Mouse (Mus musculus) midbrain, embryonic 14.5 days (tissue): Measurements from ENCODE around the gene Plscr2. TPM values are rescaled to one million over a fixed set of nuclear protein-coding genes. Genes with fewer than 3 reads are reported as not detected.
A peak's percentile ranks its signal among the peaks of the same experiment; 100 is the strongest.

Experiments used
- ATAC-seq: fragments of 200-750 bp; cut with Nextera tagmentation; 2 replicates; pipeline ENCODE4 v1.8.0; 2017; ENCODE audit warnings: moderate number of reproducible peaks, moderate library complexity; ENCODE audit not compliant: low FRiP score, low TSS enrichment
- DNase-seq: peaks from one replicate; pipeline ENCODE4 v3.0.0-alpha.2; 2015
- H3K27ac ChIP-seq: fragments of 300-500 bp; sonication (generic); replicated peaks from 2 replicates; pipeline ENCODE4 v1.5.1; 2014; ENCODE audit warnings: mild to moderate bottlenecking, low read depth, low read length, moderate library complexity
- H3K27me3 ChIP-seq: fragments of 300-500 bp; sonication (generic); 2 replicates; pipeline ENCODE4 v1.6.1; 2014; ENCODE audit warnings: low read length, control low read depth, mixed read lengths; ENCODE audit not compliant: control insufficient read depth, insufficient read depth
- H3K36me3 ChIP-seq: fragments of 300-500 bp; sonication (generic); 2 replicates; pipeline ENCODE4 v1.6.1; 2014; ENCODE audit warnings: low read length, control low read depth; ENCODE audit not compliant: control insufficient read depth, insufficient read depth
- H3K4me1 ChIP-seq: fragments of 300-500 bp; sonication (generic); 2 replicates; pipeline ENCODE4 v1.6.1; 2014; ENCODE audit warnings: mild to moderate bottlenecking, antibody characterized with exemption, low read length, control low read depth; ENCODE audit not compliant: control insufficient read depth, insufficient read depth
- H3K4me2 ChIP-seq: fragments of 300-500 bp; sonication (generic); 2 replicates; pipeline ENCODE4 v1.6.1; 2014; ENCODE audit warnings: mild to moderate bottlenecking, low read length, moderate library complexity
- H3K4me3 ChIP-seq: fragments of 300-500 bp; sonication (generic); replicated peaks from 2 replicates; pipeline ENCODE4 v1.5.1; 2014; ENCODE audit warnings: low read depth, low read length
- H3K9ac ChIP-seq: fragments of 300-500 bp; sonication (generic); replicated peaks from 2 replicates; pipeline ENCODE4 v1.6.1; 2014; ENCODE audit warnings: mild to moderate bottlenecking, low read length, moderate library complexity
- H3K9me3 ChIP-seq: fragments of 300-500 bp; sonication (generic); 2 replicates; pipeline ENCODE4 v1.6.1; 2016; ENCODE audit warnings: low read length, control low read depth, mixed read lengths; ENCODE audit not compliant: control insufficient read depth
- WGBS: fragments of 180-500 bp; shearing (Covaris S2); extraction: QIAGEN DNeasy Blood & Tissue Kit; methylation state at CpG from one replicate; pipeline ENCODE4 v1.1.7; 2014; 5-methylcytosine and 5-hydroxymethylcytosine counted together
- polyA plus RNA-seq: library from polyadenylated mRNA; unstranded; fragments of >200 nt; fragmentation: Nextera tagmentation; extraction: Ambion mirVana; gene quantifications from 2 replicates; pipeline ENCODE4 v1.2.1, GENCODE M21; 2014

Gene Plscr2
- polyA plus RNA-seq, 1 experiment from 2014 or later, result 0.43 TPM

- DNase-seq, result peak; percentile 79
- H3K4me1 ChIP-seq, result 0 out of 2 replicates have a peak, but pooled peaks cover 9% of the 10 kb centered on the region
- H3K4me3 ChIP-seq, result peak overlapping the region; percentile 59
- 2% methylated on average over 40 of the region's 40 CpGs for WGBS
- H3K9me3 ChIP-seq, result no peaks in the 10 kb centered on the region
- no peaks in the 10 kb centered on the region for H3K36me3 ChIP-seq
- H3K9ac ChIP-seq, result peak overlapping the region; percentile 56
- peak overlapping the region; percentile 32; the same call in 1 of the 2 replicates for H3K27ac ChIP-seq
- ATAC-seq, result peak; percentile 87
- H3K27me3 ChIP-seq, result no peaks in the 10 kb centered on the region
- peak overlapping the region; percentile 80 for H3K4me2 ChIP-seq
Observed at GRCm38 (mm10) chr9:92249987-92250772, 25.2 kb upstream of the Plscr2 start.

DNA sequence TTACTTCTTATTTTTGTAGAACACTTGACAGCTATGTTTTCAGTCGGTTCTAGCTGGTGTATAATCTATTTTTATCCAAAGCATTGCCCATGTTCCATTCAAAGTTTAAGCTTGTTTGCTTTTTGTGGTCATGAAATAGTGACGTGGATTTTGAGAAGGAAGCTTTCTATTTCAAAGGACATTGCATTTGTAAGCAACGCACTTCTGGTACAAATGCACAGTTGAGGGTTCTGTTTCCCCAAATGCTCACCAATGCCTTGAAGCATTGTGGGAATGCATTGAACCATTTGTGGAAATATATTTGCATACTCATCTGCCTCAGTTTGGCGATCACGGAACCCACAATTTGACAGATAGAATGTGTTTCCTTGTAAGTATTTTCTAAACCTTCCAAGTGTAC, 22.7 kb upstream of the Plscr2 start:
- 0 out of 2 replicates have a peak, but pooled peaks cover 9% of the 10 kb centered on the region for H3K4me1 ChIP-seq
- WGBS, result 83% methylated on average over 5 of the region's 5 CpGs
- ATAC-seq (no peak), DNase-seq (no peak)
- no peaks in the 10 kb centered on the region for H3K9me3 ChIP-seq
- H3K4me3 ChIP-seq, result no peak overlapping the region
- no peak overlapping the region for H3K4me2 ChIP-seq
- no peak overlapping the region for H3K27ac ChIP-seq
- H3K9ac ChIP-seq, result no peak overlapping the region
- no peaks in the 10 kb centered on the region for H3K27me3 ChIP-seq
- no peaks in the 10 kb centered on the region for H3K36me3 ChIP-seq

GRCm38 (mm10) chr9:92253585-92254321, 21.6 kb upstream of the Plscr2 start:
- H3K36me3 ChIP-seq, result no peaks in the 10 kb centered on the region
- DNase-seq, result no peak
- no peak for ATAC-seq
- H3K9ac ChIP-seq, result no peak overlapping the region
- no peaks in the 10 kb centered on the region for H3K27me3 ChIP-seq
- H3K4me1 ChIP-seq, result 0 out of 2 replicates have a peak, but pooled peaks cover 9% of the 10 kb centered on the region
- WGBS, result 93% methylated on average over 10 of the region's 10 CpGs
- H3K4me2 ChIP-seq, result no peak overlapping the region
- H3K27ac ChIP-seq, result no peak overlapping the region
- no peaks in the 10 kb centered on the region for H3K9me3 ChIP-seq
- no peak overlapping the region for H3K4me3 ChIP-seq

DNA sequence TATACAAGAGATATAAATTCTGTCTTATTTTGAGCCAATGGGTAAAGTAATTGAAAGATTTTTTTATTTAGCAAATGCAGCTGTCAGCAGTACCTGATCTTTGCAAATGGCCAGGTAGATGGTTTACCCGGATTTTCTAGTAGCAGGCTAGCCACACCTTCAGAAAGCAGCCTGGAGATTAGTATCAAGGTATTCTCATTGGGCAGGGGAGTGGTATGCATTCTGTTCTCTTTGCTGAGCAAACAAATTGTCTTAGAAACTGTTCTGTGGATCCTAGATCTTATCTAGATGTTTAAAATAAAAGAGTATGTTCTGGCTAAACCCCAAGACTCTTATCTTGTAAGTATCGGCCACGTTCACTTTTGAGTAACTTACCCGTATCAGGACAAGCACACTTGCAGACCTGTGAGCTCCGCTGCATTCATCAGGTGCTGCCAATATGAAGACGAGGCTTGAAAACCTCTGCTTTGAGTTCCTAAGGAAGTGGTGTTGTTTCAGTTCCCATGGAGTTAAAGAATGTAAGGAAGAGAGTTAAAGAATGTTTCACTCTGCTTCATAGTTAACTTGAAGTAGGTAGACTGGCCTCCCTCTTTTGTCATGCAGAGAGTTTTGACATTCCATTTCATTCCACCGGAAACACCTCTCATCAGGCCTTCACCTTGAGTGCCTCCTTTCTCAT, 14.8 kb upstream of the Plscr2 start:
- H3K4me3 ChIP-seq, result no peak overlapping the region
- 86% methylated on average over 7 of the region's 7 CpGs for WGBS
- no peak overlapping the region for H3K4me2 ChIP-seq
- ATAC-seq (no peak), DNase-seq (no peak)
- H3K9me3 ChIP-seq, result no peaks in the 10 kb centered on the region
- H3K4me1 ChIP-seq, result no peaks in the 10 kb centered on the region
- H3K36me3 ChIP-seq, result no peaks in the 10 kb centered on the region
- no peak overlapping the region for H3K9ac ChIP-seq
- H3K27ac ChIP-seq, result no peak overlapping the region
- H3K27me3 ChIP-seq, result no peaks in the 10 kb centered on the region

DNA sequence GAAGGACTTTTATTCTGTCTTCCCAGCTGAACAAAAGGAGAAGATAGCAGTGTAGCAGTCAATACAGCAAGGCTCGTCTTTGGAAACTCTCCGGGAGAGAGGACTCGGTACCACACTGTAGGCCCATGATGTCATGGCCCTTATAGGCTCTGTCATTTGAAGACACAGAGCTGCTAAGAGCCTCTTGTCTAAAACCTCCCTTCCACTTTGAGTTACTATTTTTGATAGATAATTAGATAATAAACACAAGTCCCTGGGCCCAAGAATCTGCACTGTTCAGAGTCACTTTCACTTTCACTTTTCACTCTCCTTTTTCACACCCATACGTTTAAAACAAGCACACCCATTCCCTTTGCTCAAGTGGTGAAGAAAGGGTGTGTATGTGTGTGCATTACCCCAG, 9.7 kb upstream of the Plscr2 start:
- Histone ChIP-seq H3K4me2 (no peak overlapping the region), H3K4me1 (no peaks in the 10 kb centered on the region), H3K9me3 (no peaks in the 10 kb centered on the region), H3K4me3 (no peak overlapping the region), H3K27ac (no peak overlapping the region), H3K27me3 (no peaks in the 10 kb centered on the region), H3K36me3 (0 out of 2 replicates have a peak, but pooled peaks cover 4% of the 10 kb centered on the region), H3K9ac (no peak overlapping the region)
- ATAC-seq (no peak), DNase-seq (no peak)
- WGBS, result 92% methylated on average over 4 of the region's 4 CpGs

- H3K36me3 ChIP-seq, result 0 out of 2 replicates have a peak, but pooled peaks cover 4% of the 10 kb centered on the region
- WGBS, result 90% methylated on average over 8 of the region's 8 CpGs
- ATAC-seq (no peak), DNase-seq (no peak)
- no peak overlapping the region for H3K27ac ChIP-seq
- no peak overlapping the region for H3K4me2 ChIP-seq
- no peaks in the 10 kb centered on the region for H3K27me3 ChIP-seq
- no peak overlapping the region for H3K9ac ChIP-seq
- no peak overlapping the region for H3K4me3 ChIP-seq
- H3K9me3 ChIP-seq, result no peaks in the 10 kb centered on the region
- H3K4me1 ChIP-seq, result no peaks in the 10 kb centered on the region
Observed at GRCm38 (mm10) chr9:92266558-92267171, 8.7 kb upstream of the Plscr2 start.

GRCm38 (mm10) chr9:92267732-92268131, 7.7 kb upstream of the Plscr2 start:
- no peaks in the 10 kb centered on the region for H3K27me3 ChIP-seq
- ATAC-seq, result 0 out of 2 replicates have a peak, but pooled peaks have one; percentile 37
- no peak for DNase-seq
- WGBS, result 86% methylated on average over 1 of the region's 1 CpGs
- H3K9me3 ChIP-seq, result no peaks in the 10 kb centered on the region
- H3K27ac ChIP-seq, result no peak overlapping the region
- 0 out of 2 replicates have a peak, but pooled peaks cover 4% of the 10 kb centered on the region for H3K36me3 ChIP-seq
- H3K4me3 ChIP-seq, result no peak overlapping the region
- no peak overlapping the region for H3K9ac ChIP-seq
- no peak overlapping the region for H3K4me2 ChIP-seq
- H3K4me1 ChIP-seq, result no peaks in the 10 kb centered on the region

DNA sequence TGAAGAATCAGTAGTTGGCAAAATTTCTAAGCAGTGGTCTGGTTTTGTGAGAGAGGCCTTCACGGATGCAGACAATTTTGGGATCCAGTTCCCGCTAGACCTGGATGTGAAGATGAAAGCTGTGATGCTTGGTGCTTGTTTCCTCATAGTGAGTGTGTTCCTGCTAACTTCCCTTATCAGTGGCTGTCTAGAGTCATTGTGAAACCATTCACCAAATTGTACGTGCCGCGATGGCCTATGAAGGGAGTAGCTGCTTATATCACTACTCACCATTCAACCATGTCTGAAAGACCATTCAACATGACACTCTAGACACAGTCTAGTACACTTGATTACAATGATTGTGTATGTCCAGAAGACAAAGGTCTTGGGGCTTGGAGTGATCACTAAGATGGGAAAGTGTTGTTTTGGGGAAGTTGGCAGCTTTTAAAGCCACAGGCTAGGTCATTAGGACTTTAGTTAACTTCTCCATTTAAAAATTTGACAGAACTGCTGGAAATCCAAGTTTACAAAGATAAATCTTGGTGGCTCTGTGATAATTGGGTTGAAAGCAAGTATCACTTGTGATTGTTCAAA, 5.5 kb upstream of the Plscr2 start:
- ATAC-seq (no peak), DNase-seq (no peak)
- Histone ChIP-seq H3K27me3 (no peaks in the 10 kb centered on the region), H3K4me3 (no peak overlapping the region), H3K9me3 (no peaks in the 10 kb centered on the region), H3K9ac (no peak overlapping the region), H3K27ac (no peak overlapping the region), H3K36me3 (0 out of 2 replicates have a peak, but pooled peaks cover 4% of the 10 kb centered on the region), H3K4me1 (no peaks in the 10 kb centered on the region), H3K4me2 (no peak overlapping the region)
- 96% methylated on average over 5 of the region's 5 CpGs for WGBS
